Mouse (Mus musculus): ENCODE data around the gene Lrp5.

DNA sequence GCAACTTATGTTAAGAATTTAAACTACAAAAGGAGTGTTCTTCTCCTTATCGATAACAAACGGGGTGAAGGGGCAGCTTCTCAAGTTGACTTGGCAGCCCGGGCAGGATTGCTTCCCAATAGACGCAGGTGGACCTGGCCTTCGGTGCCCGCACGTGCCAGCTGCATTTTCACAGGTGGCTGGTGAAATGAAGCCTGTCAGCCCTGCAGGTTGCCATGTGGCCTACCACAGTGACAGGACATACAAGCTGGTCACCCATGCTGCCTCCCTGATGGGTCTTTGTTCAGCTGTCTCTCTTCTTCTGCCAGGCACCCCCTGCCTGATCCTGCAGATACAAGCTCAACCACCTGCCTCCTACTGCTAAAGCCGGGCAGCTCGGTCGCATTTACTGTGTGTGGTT is 65.5 kb downstream of the Lrp5 start:
- TF ChIP-seq CTCF (IDR thresholded peaks at IDR 0.05; ENCODE audit: low read depth): no peak
- TF ChIP-seq EP300 (optimal IDR thresholded peaks at IDR 0.05): no peak
